Mouse (Mus musculus) thymus, adult 2 months (tissue): ENCODE data around the gene 1700067P10Rik. TPM values are rescaled to one million over a fixed set of nuclear protein-coding genes. Genes with fewer than 3 reads are reported as not detected.

Experiments used
- DNase-seq: peaks from one replicate; pipeline ENCODE4 v3.0.0; 2021
- H3K27ac ChIP-seq: fragments of 200-500 bp; 2 replicates; pipeline ENCODE4 v1.5.1; 2012; ENCODE audit warnings: low read length, control low read depth; ENCODE audit not compliant: control insufficient read depth, insufficient read depth
- H3K27me3 ChIP-seq: fragments of 200-500 bp; 2 replicates; pipeline ENCODE4 v1.6.1; 2012; ENCODE audit warnings: mild to moderate bottlenecking, low read length, moderate library complexity, mixed read lengths; ENCODE audit not compliant: control insufficient read depth, insufficient read depth
- H3K36me3 ChIP-seq: fragments of 200-500 bp; 2 replicates; pipeline ENCODE4 v1.6.1; 2012; ENCODE audit warnings: mild to moderate bottlenecking, low read length, moderate library complexity; ENCODE audit not compliant: control insufficient read depth, insufficient read depth
- H3K4me1 ChIP-seq: fragments of 200-500 bp; replicated peaks from 2 replicates; pipeline ENCODE4 v1.6.1; 2012; ENCODE audit warnings: low read length; ENCODE audit not compliant: control insufficient read depth, insufficient read depth
- H3K4me3 ChIP-seq: fragments of 200-500 bp; 2 replicates; pipeline ENCODE4 v1.5.1; 2012; ENCODE audit warnings: mild to moderate bottlenecking, low read length, control low read depth, moderate library complexity; ENCODE audit not compliant: control insufficient read depth, insufficient read depth
- CTCF ChIP-seq: fragments of 200-500 bp; IDR thresholded peaks from 2 replicates; pipeline ENCODE4 v1.5.1; 2012; ENCODE audit warnings: mild to moderate bottlenecking, control low read depth, low read length, moderate library complexity, borderline replicate concordance; ENCODE audit not compliant: control insufficient read depth, poor library complexity, insufficient read depth; ENCODE audit errors: extremely low read depth
- POLR2A ChIP-seq: fragments of 200-500 bp; IDR thresholded peaks from 2 replicates; pipeline ENCODE4 v1.6.1; 2012; ENCODE audit warnings: mild to moderate bottlenecking, low read length, control low read depth, moderate library complexity; ENCODE audit not compliant: control insufficient read depth, poor library complexity, insufficient read depth; ENCODE audit errors: extremely low read depth
- WGBS: fragments of 180-500 bp; shearing (Covaris S2); methylation state at CpG from one replicate; pipeline ENCODE4 v1.1.7; 2018; 5-methylcytosine and 5-hydroxymethylcytosine counted together
- polyA plus RNA-seq: library from polyadenylated mRNA; depleted of rRNA; stranded (reverse); fragments of >200 nt; gene quantifications from 2 replicates; pipeline ENCODE4 v1.2.3, GENCODE M21; 2012

The 1700067P10Rik gene
- polyA plus RNA-seq, 1 experiment, result 0.12 TPM

- no peak overlapping the region for H3K4me3 ChIP-seq
- H3K36me3 ChIP-seq, result no peaks in the 10 kb centered on the region
- no peak for TF ChIP-seq CTCF
- TF ChIP-seq POLR2A, result no peak
- H3K4me1 ChIP-seq, result peaks cover 10% of the 10 kb centered on the region
- peaks cover 31% of the 10 kb centered on the region for H3K27me3 ChIP-seq
- H3K27ac ChIP-seq, result no peak overlapping the region
- 9% methylated on average over 17 of the region's 17 CpGs for WGBS
- no peak for DNase-seq
These were observed 7.2 kb downstream of the 1700067P10Rik start for GRCm38 (mm10) chr17:48096321-48096720.

- no peak overlapping the region for H3K4me3 ChIP-seq
- no peak overlapping the region for H3K27ac ChIP-seq
- peaks cover 31% of the 10 kb centered on the region for H3K27me3 ChIP-seq
- peaks cover 10% of the 10 kb centered on the region for H3K4me1 ChIP-seq
- H3K36me3 ChIP-seq, result no peaks in the 10 kb centered on the region
- WGBS, result 3% methylated on average over 41 of the region's 41 CpGs
- DNase-seq, result peak; percentile 37
- no peak for TF ChIP-seq CTCF
- no peak for TF ChIP-seq POLR2A
These were observed 8.1 kb downstream of the 1700067P10Rik start for GRCm38 (mm10) chr17:48097011-48097742.

- no peak for DNase-seq
- Histone ChIP-seq H3K4me3 (no peak overlapping the region), H3K36me3 (no peaks in the 10 kb centered on the region), H3K4me1 (peaks cover 10% of the 10 kb centered on the region), H3K27ac (no peak overlapping the region), H3K27me3 (peaks cover 31% of the 10 kb centered on the region)
- TF ChIP-seq POLR2A (no peak), CTCF (no peak)
- 4% methylated on average over 43 of the region's 43 CpGs for WGBS
These were observed 8.8 kb downstream of the 1700067P10Rik start for GRCm38 (mm10) chr17:48097743-48098527.

- Histone ChIP-seq H3K4me3 (no peak overlapping the region), H3K27me3 (peaks cover 31% of the 10 kb centered on the region), H3K4me1 (peaks cover 10% of the 10 kb centered on the region), H3K27ac (no peak overlapping the region), H3K36me3 (no peaks in the 10 kb centered on the region)
- TF ChIP-seq CTCF, result no peak
- TF ChIP-seq POLR2A, result no peak
- no peak for DNase-seq
- WGBS, result under 1% methylated on average over 19 of the region's 19 CpGs
These were observed 9.4 kb downstream of the 1700067P10Rik start for GRCm38 (mm10) chr17:48098528-48098890.

- H3K36me3 ChIP-seq, result no peaks in the 10 kb centered on the region
- H3K27me3 ChIP-seq, result peaks cover 27% of the 10 kb centered on the region
- TF ChIP-seq POLR2A, result no peak
- no peak for TF ChIP-seq CTCF
- WGBS, result 24% methylated on average over 11 of the region's 11 CpGs
- no peak overlapping the region for H3K4me3 ChIP-seq
- peaks cover 10% of the 10 kb centered on the region for H3K4me1 ChIP-seq
- no peak for DNase-seq
- H3K27ac ChIP-seq, result no peak overlapping the region
These were observed 10.2 kb downstream of the 1700067P10Rik start for GRCm38 (mm10) chr17:48099312-48099711.

GRCm38 (mm10) chr17:48100441-48101417, 11.6 kb downstream of the 1700067P10Rik start:
- TF ChIP-seq POLR2A (no peak), CTCF (peak; percentile 99)
- H3K36me3 ChIP-seq, result no peaks in the 10 kb centered on the region
- H3K27ac ChIP-seq, result no peak overlapping the region
- DNase-seq, result peak; percentile 90
- 17% methylated on average over 21 of the region's 21 CpGs for WGBS
- peaks cover 23% of the 10 kb centered on the region for H3K27me3 ChIP-seq
- no peak overlapping the region for H3K4me3 ChIP-seq
- peaks cover 10% of the 10 kb centered on the region for H3K4me1 ChIP-seq
